Mouse (Mus musculus) ES-CJ7 (cell line): ENCODE measurements at regions not wholly inside any gene's neighbourhood (a gene's known extent, or its start where the extent isn't known, plus 50 kb on each side); places are given as distances from the start of the nearest gene placed in this dataset.
"Not testable (repeated sequence)": the region's sequence is repeated elsewhere in the genome, so short reads cannot be mapped to it uniquely, and the experiment has no call there.

Experiments used
- DNase-seq: peaks from one replicate; pipeline ENCODE4 v3.0.0; 2011; ENCODE audit warnings: low read depth, low spot score

GRCm38 (mm10) chr13:65375273-65375672 is 96.7 kb downstream of the Zfp369 start:
- DNase-seq = not testable (repeated sequence)

GRCm38 (mm10) chr13:65379411-65379810 is 100.8 kb downstream of the Zfp369 start:
- not testable (repeated sequence) for DNase-seq

- peak; percentile 95 for DNase-seq
These were observed 97.5 kb upstream of the Gm10139 start for GRCm38 (mm10) chr13:65414990-65415389.

GRCm38 (mm10) chr13:65420201-65420600 is 92.3 kb upstream of the Gm10139 start:
- peak; percentile 15 for DNase-seq
